Mouse (Mus musculus) brain, embryonic 14.5 days (tissue): ENCODE data around the gene Gdpd4.

Experiments
- CTCF ChIP-seq: fragments of 200-500 bp; IDR thresholded peaks from 2 replicates; pipeline ENCODE4 v1.5.1; 2012; ENCODE audit warnings: inconsistent platforms, mild to moderate bottlenecking, moderate library complexity, borderline replicate concordance; ENCODE audit not compliant: insufficient read depth, insufficient read length; ENCODE audit errors: extremely low read depth
- POLR2A ChIP-seq: fragments of 200-500 bp; IDR thresholded peaks from 2 replicates; pipeline ENCODE4 v1.6.1; 2012; ENCODE audit warnings: mild to moderate bottlenecking, inconsistent platforms, borderline replicate concordance; ENCODE audit not compliant: poor library complexity, insufficient read depth, insufficient read length, severe bottlenecking; ENCODE audit errors: extremely low read depth

- TF ChIP-seq POLR2A (no peak), CTCF (no peak)
Observed at GRCm38 (mm10) chr7:97944485-97944884, 24.7 kb downstream of the Gdpd4 start.
